Mouse (Mus musculus) kidney, postnatal 14 days (tissue): ENCODE measurements around the gene Sh3kbp1.

Experiments
- DNase-seq: peaks from one replicate; pipeline ENCODE4 v3.0.0; 2022; ENCODE audit warnings: mixed read lengths

Gene Sh3kbp1

GRCm38 (mm10) chrX:159744620-159745019, 117.5 kb downstream of the Sh3kbp1 start:
- no peak for DNase-seq

- DNase-seq: peak; percentile 34
These were observed 124.8 kb downstream of the Sh3kbp1 start for GRCm38 (mm10) chrX:159751834-159752233.

GRCm38 (mm10) chrX:159756261-159756660, 129.2 kb downstream of the Sh3kbp1 start:
- DNase-seq: no peak

- no peak for DNase-seq
These were observed 130.1 kb downstream of the Sh3kbp1 start for GRCm38 (mm10) chrX:159756901-159757821.

GRCm38 (mm10) chrX:159757854-159758540, 130.9 kb downstream of the Sh3kbp1 start:
- no peak for DNase-seq

GRCm38 (mm10) chrX:159763801-159764200, 136.7 kb downstream of the Sh3kbp1 start:
- no peak for DNase-seq

GRCm38 (mm10) chrX:159765850-159766249, 138.8 kb downstream of the Sh3kbp1 start:
- DNase-seq: no peak

- DNase-seq: no peak
These were observed 141.9 kb downstream of the Sh3kbp1 start for GRCm38 (mm10) chrX:159769005-159769404.

- DNase-seq: no peak
These were observed 142.7 kb downstream of the Sh3kbp1 start for GRCm38 (mm10) chrX:159769773-159770172.

GRCm38 (mm10) chrX:159772137-159772536, 145.1 kb downstream of the Sh3kbp1 start:
- no peak for DNase-seq

- no peak for DNase-seq
These were observed 148.0 kb downstream of the Sh3kbp1 start for GRCm38 (mm10) chrX:159775042-159775441.

- no peak for DNase-seq
These were observed 151.7 kb downstream of the Sh3kbp1 start for GRCm38 (mm10) chrX:159778787-159779186.

GRCm38 (mm10) chrX:159790516-159790915, 163.4 kb downstream of the Sh3kbp1 start:
- DNase-seq: no peak

- DNase-seq: no peak
These were observed 168.5 kb downstream of the Sh3kbp1 start for GRCm38 (mm10) chrX:159795603-159796002.

GRCm38 (mm10) chrX:159804371-159804770, 177.3 kb downstream of the Sh3kbp1 start:
- DNase-seq: no peak

GRCm38 (mm10) chrX:159809510-159809909, 182.4 kb downstream of the Sh3kbp1 start:
- no peak for DNase-seq

- no peak for DNase-seq
These were observed 183.4 kb downstream of the Sh3kbp1 start for GRCm38 (mm10) chrX:159810469-159810868.

- DNase-seq: no peak
These were observed 190.4 kb downstream of the Sh3kbp1 start for GRCm38 (mm10) chrX:159817508-159817907.

GRCm38 (mm10) chrX:159828135-159828534, 201.1 kb downstream of the Sh3kbp1 start:
- DNase-seq: peak; percentile 2

GRCm38 (mm10) chrX:159829192-159829852, 202.2 kb downstream of the Sh3kbp1 start:
- DNase-seq: no peak

GRCm38 (mm10) chrX:159831176-159831575, 204.1 kb downstream of the Sh3kbp1 start:
- DNase-seq: no peak

GRCm38 (mm10) chrX:159835239-159835638, 208.2 kb downstream of the Sh3kbp1 start:
- DNase-seq: no peak

GRCm38 (mm10) chrX:159837379-159837778, 210.3 kb downstream of the Sh3kbp1 start:
- DNase-seq: no peak
